Comparison of ENCODE assay signal across 8 mouse cellular contexts in the genomic region with DNA sequence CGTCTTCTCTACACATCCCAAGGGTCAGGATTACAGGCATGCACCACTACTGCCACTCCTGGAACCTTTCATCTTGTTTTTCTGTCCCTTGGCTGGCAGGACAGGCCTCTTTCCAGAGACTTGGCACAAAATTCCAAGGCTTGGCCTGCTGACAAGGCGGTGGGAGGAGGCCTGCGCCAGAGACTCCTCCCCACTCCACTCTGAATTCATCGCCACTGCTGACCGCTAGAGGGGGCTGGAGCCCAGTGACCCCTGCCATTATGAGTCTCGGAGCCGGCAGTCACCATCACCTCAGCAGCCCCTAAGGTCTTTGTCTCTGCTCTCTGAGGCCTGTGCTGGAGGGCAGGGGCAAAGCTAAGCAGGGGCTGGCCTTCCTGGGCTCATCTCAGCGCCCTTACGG. TPM values are rescaled to one million over a fixed set of nuclear protein-coding genes. Genes with fewer than 3 reads are reported as not detected.
DNase-seq lines count a peak whose midpoint lies in the region; ATAC-seq and TF ChIP-seq lines count a peak whose summit lies in the region.

No protein-coding gene starts in this region.

- TF ChIP-seq CTCF in ES-Bruce4 (IDR thresholded peaks at IDR 0.05; ENCODE audit: low read depth, low read length), result peak; percentile 87
- TF ChIP-seq CTCF in liver, postnatal 0 days (IDR thresholded peaks at IDR 0.05; ENCODE audit: low read depth), result peak; percentile 98
- TF ChIP-seq CTCF in thymus, adult 2 months (IDR thresholded peaks at IDR 0.05; ENCODE audit: borderline replicate concordance, control insufficient read depth, extremely low read depth, insufficient read depth, low read length, poor library complexity), result peak; percentile 97

- 4% methylated on average over 9 of the region's 9 CpGs for WGBS in forebrain, embryonic 15.5 days
- 8% methylated on average over 9 of the region's 9 CpGs for WGBS in liver, postnatal 0 days (ENCODE audit: insufficient replicate concordance)
- 20% methylated on average over 9 of the region's 9 CpGs for WGBS in thymus, adult 2 months

- no peak for TF ChIP-seq EP300 in ES-Bruce4 (IDR thresholded peaks at IDR 0.05; ENCODE audit: insufficient read depth, low read depth, low read length)
- TF ChIP-seq EP300 in liver, postnatal 0 days (IDR thresholded peaks at IDR 0.05; ENCODE audit: low read depth), result no peak

- H3K36me3 ChIP-seq in ES-Bruce4 (ENCODE audit: control insufficient read depth, insufficient read depth, low read length, poor library complexity, severe bottlenecking), result no peaks in the 10 kb centered on the region
- H3K36me3 ChIP-seq in forebrain, embryonic 15.5 days, result no peaks in the 10 kb centered on the region
- H3K36me3 ChIP-seq in liver, postnatal 0 days (replicated peaks; ENCODE audit: insufficient read depth, low read length), result no peaks in the 10 kb centered on the region
- no peaks in the 10 kb centered on the region for H3K36me3 ChIP-seq in thymus, adult 2 months (ENCODE audit: control insufficient read depth, insufficient read depth, low read length)

- TF ChIP-seq POLR2A in ES-Bruce4 (IDR thresholded peaks at IDR 0.05; ENCODE audit: insufficient read depth, low read length), result no peak
- TF ChIP-seq POLR2A in thymus, adult 2 months (IDR thresholded peaks at IDR 0.05; ENCODE audit: control insufficient read depth, extremely low read depth, insufficient read depth, low read length, poor library complexity), result no peak

- H3K4me1 ChIP-seq in ES-Bruce4 (ENCODE audit: control insufficient read depth, insufficient read depth, low read length), result peaks cover 4% of the 10 kb centered on the region
- peaks cover 42% of the 10 kb centered on the region for H3K4me1 ChIP-seq in forebrain, embryonic 15.5 days
- peaks cover 37% of the 10 kb centered on the region for H3K4me1 ChIP-seq in liver, postnatal 0 days (ENCODE audit: insufficient read depth)
- H3K4me1 ChIP-seq in thymus, adult 2 months (replicated peaks; ENCODE audit: control insufficient read depth, insufficient read depth, low read length), result peaks cover 19% of the 10 kb centered on the region

- DNase-seq in cerebellum, adult 11-12 months, result peak; percentile 91
- peak; percentile 87 to 94 for DNase-seq in heart, postnatal 14 days
- peak; percentile 84 for DNase-seq in layer of hippocampus, adult 11-12 months (ENCODE audit: low spot score)
- DNase-seq in liver, postnatal 0 days, result peak; percentile 90
- peak; percentile 72 for DNase-seq in thymus, adult 2 months

- no peaks in the 10 kb centered on the region for H3K27me3 ChIP-seq in ES-Bruce4 (ENCODE audit: control insufficient read depth, insufficient read depth, low read length, poor library complexity, severe bottlenecking)
- no peaks in the 10 kb centered on the region for H3K27me3 ChIP-seq in forebrain, embryonic 15.5 days
- no peaks in the 10 kb centered on the region for H3K27me3 ChIP-seq in liver, postnatal 0 days (ENCODE audit: insufficient read depth, low read length)
- no peaks in the 10 kb centered on the region for H3K27me3 ChIP-seq in thymus, adult 2 months (ENCODE audit: control insufficient read depth, insufficient read depth, low read length)

- H3K9me3 ChIP-seq in ES-Bruce4 (replicated peaks; ENCODE audit: control insufficient read depth, insufficient read depth, low read length, poor library complexity, severe bottlenecking), result no peaks in the 10 kb centered on the region
- H3K9me3 ChIP-seq in forebrain, embryonic 15.5 days, result no peaks in the 10 kb centered on the region
- no peaks in the 10 kb centered on the region for H3K9me3 ChIP-seq in liver, postnatal 0 days (ENCODE audit: low read length)

- intact Hi-C loops in heart, postnatal 14 days (cut with DNase I), result no loop called here

- ATAC-seq in forebrain, embryonic 15.5 days (replicated peaks), result peak; percentile 55
- peak; percentile 64 for ATAC-seq in liver, postnatal 0 days
- ATAC-seq in neutrophil, adult 5-6 weeks (ENCODE audit: extremely low read depth, insufficient number of reproducible peaks, low FRiP score, poor library complexity, severe bottlenecking), result peak; percentile 75

- H3K27ac ChIP-seq in ES-Bruce4 (ENCODE audit: insufficient read depth, low read length), result no peak overlapping the region
- H3K27ac ChIP-seq in forebrain, embryonic 15.5 days (replicated peaks), result peak overlapping the region; percentile 89
- H3K27ac ChIP-seq in liver, postnatal 0 days (ENCODE audit: low read depth), result peak overlapping the region; percentile 70; the same call in 1 of the 2 replicates
- no peak overlapping the region for H3K27ac ChIP-seq in thymus, adult 2 months (ENCODE audit: control insufficient read depth, insufficient read depth, low read length)

- H3K4me2 ChIP-seq in forebrain, embryonic 15.5 days (replicated peaks), result no peak overlapping the region
- H3K4me2 ChIP-seq in liver, postnatal 0 days (ENCODE audit: low read depth, low read length), result 0 out of 2 replicates have a peak overlapping the region, but pooled peaks have one; percentile 4

- H3K4me3 ChIP-seq in ES-Bruce4 (ENCODE audit: low read depth, low read length), result 0 out of 2 replicates have a peak overlapping the region, but pooled peaks have one; percentile 9
- no peak overlapping the region for H3K4me3 ChIP-seq in forebrain, embryonic 15.5 days
- H3K4me3 ChIP-seq in liver, postnatal 0 days (ENCODE audit: low read depth, low read length), result no peak overlapping the region
- no peak overlapping the region for H3K4me3 ChIP-seq in thymus, adult 2 months (ENCODE audit: control insufficient read depth, insufficient read depth, low read length)

- 0 out of 2 replicates have a peak overlapping the region, but pooled peaks have one; percentile 13 for H3K9ac ChIP-seq in ES-Bruce4 (ENCODE audit: low read depth, poor library complexity, severe bottlenecking)
- no peak overlapping the region for H3K9ac ChIP-seq in forebrain, embryonic 15.5 days (replicated peaks)
- no peak overlapping the region for H3K9ac ChIP-seq in liver, postnatal 0 days (replicated peaks)

RNA-seq across cellular contexts. Expression of a gene that starts 23.0 kb away (rescaled TPM):
- polyA plus RNA-seq in ES-Bruce4 (2011; ENCODE audit: insufficient read depth, insufficient read length, low read depth, missing spikeins), result 16.5 and 18.0 TPM in 2 replicates
- polyA plus RNA-seq in forebrain, embryonic 15.5 days (2015; fragmentation: Nextera tagmentation; extraction: Ambion mirVana), result 98.7 and 104 TPM in 2 replicates
- 10 to 100 TPM; 15.6 to 15.7 TPM for total RNA-seq in heart, postnatal 14 days (2021)
- polyA plus RNA-seq in liver, postnatal 0 days (2015; fragmentation: Nextera tagmentation; extraction: Ambion mirVana), result 31.2 and 32.9 TPM in 2 replicates
- total RNA-seq in neutrophil, adult 5-6 weeks (2017), result 20.9 and 21.9 TPM in 2 replicates
- polyA plus RNA-seq in thymus, adult 2 months (2012; rRNA removed), result 22.0 and 22.4 TPM in 2 replicates

RNA-seq across cellular contexts. Expression of a gene that starts 39.7 kb away (rescaled TPM):
- polyA plus RNA-seq in ES-Bruce4 (2011; ENCODE audit: insufficient read depth, insufficient read length, low read depth, missing spikeins), result 105 and 112 TPM in 2 replicates
- 3.7 and 3.9 TPM in 2 replicates for polyA plus RNA-seq in forebrain, embryonic 15.5 days (2015; fragmentation: Nextera tagmentation; extraction: Ambion mirVana)
- total RNA-seq in heart, postnatal 14 days (2021), result 1 to 10 TPM; 1.9 to 2.1 TPM
- 4.8 and 5.3 TPM in 2 replicates for polyA plus RNA-seq in liver, postnatal 0 days (2015; fragmentation: Nextera tagmentation; extraction: Ambion mirVana)
- total RNA-seq in neutrophil, adult 5-6 weeks (2017), result 3.6 and 6.6 TPM in 2 replicates
- polyA plus RNA-seq in thymus, adult 2 months (2012; rRNA removed), result 4.4 and 4.7 TPM in 2 replicates

Comparison
In these comparisons a context has a peak if more than half of its experiments do, and no peak if none do; other contexts are left out.
1. H3K27ac ChIP-seq: peak in forebrain, embryonic 15.5 days (single experiment) and liver, postnatal 0 days (single experiment); none in ES-Bruce4 (single experiment) and thymus, adult 2 months (single experiment).
2. RNA of a gene that starts 39.7 kb away (polyA plus RNA-seq): 105 to 112 TPM in ES-Bruce4; 4.8 to 5.3 TPM in liver, postnatal 0 days, 4.4 to 4.7 TPM in thymus, adult 2 months and 3.7 to 3.9 TPM in forebrain, embryonic 15.5 days; every median in the first group is over 10 times any median in the second.
3. Peak in every context shown above with its lines, with median percentiles within 50 percentile points of each other: CTCF ChIP-seq, DNase-seq and ATAC-seq.